Mouse (Mus musculus) cerebellum, postnatal 36 days (tissue): ENCODE measurements at regions not wholly inside any gene's neighbourhood (a gene's known extent, or its start where the extent isn't known, plus 50 kb on each side); places are given as distances from the start of the nearest gene placed in this dataset.

Experiments
- DNase-seq, 2 experiments: peaks; one replicate each; pipeline ENCODE4 v3.0.0; 2021 to 2022; ENCODE audit warnings: mixed read lengths in 2 of 2

DNA sequence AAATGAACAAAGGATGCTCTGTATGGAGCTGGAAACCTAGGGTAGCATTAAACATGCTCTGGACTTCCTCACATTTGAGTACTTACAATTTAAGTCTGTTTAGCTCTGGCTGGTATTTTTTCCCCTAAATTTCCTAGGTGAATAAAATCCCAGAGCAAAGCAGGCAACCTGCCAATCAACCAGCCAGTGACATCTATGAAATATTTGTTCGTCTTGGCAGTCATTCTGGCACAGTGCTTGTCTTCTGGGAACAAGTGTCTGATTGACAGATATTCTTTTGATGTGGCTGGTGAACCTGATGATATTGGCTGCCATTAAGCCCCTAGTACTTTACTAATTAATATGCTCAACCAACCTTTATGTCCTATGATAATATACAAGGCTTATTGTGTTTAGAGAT, 64.1 kb upstream of the Dcaf12l2 start:
- DNase-seq, result peak in 1 of 2 experiments; percentile 1
